Mouse (Mus musculus): ENCODE measurements around the gene Stk36. TPM values are rescaled to one million over a fixed set of nuclear protein-coding genes. Genes with fewer than 3 reads are reported as not detected.

Gene Stk36
- total and polyA plus RNA-seq, 2 experiments from 2014 or later, result 0.38 to 0.79 TPM

DNA sequence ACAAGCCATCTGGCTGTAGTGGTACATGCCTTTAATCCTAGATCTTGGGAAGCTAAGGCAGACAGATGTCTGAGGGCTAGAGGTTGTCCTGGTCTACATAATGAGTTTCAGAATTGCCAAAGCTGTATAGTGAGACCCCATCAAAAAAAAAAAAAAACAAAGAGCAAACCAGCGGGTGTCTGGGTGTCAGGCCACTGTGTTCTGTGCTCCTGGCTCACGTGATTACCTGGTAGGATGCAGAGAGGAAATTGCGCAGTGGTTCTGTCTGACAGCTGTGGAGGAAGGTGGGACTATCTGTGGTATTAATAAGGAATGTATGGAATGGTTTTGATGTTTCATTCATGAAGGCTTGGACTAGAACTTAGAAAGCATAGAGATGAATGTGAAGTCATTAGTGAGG, 75.6 kb downstream of the Stk36 start:
- H3K9me3 ChIP-seq (replicated peaks; ENCODE audit: control insufficient read depth, low read length), result no peaks in the 10 kb centered on the region
- DNase-seq (ENCODE audit: low spot score) (no peak), ATAC-seq (ENCODE audit: insufficient read depth, low read depth) (no peak)
- H3K27me3 ChIP-seq (ENCODE audit: control insufficient read depth, insufficient read depth, low read length), result no peaks in the 10 kb centered on the region
- TF ChIP-seq CTCF (IDR thresholded peaks at IDR 0.05; ENCODE audit: low read depth) (no peak), EP300 (IDR thresholded peaks at IDR 0.05; ENCODE audit: low read depth) (no peak)
- peaks cover 43% of the 10 kb centered on the region for H3K36me3 ChIP-seq (replicated peaks; ENCODE audit: control insufficient read depth, insufficient read depth, low read length)
- no peak overlapping the region for H3K9ac ChIP-seq (replicated peaks; ENCODE audit: low read depth, low read length)
- H3K4me2 ChIP-seq (ENCODE audit: low read depth, low read length), result no peak overlapping the region
- 0 out of 2 replicates have a peak, but pooled peaks cover 11% of the 10 kb centered on the region for H3K4me1 ChIP-seq (ENCODE audit: control insufficient read depth, insufficient read depth)
- 84% methylated on average over 3 of the region's 3 CpGs for WGBS
- no peak overlapping the region for H3K4me3 ChIP-seq (ENCODE audit: low read depth, low read length)
- no peak overlapping the region for H3K27ac ChIP-seq (ENCODE audit: low read depth)

DNA sequence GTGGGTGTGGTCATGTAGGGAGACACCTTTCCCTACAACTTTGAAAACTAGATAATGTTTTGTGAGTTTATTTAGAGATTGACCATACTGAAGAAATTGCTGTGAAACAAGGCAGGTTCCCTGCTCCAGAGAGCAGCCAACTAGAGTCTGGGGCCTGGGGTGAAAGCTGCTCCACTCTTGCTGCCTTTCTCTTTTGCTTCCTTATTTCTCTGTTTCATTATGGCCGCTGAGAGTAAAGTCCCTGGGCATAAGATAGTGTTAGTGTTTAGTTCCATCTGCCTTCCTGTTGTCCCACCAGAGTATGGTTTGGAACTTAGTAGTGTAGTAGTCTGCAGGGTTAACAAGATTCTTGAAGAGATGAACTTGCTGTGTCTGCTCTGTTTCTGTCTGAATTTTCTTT, 76.6 kb downstream of the Stk36 start:
- H3K36me3 ChIP-seq (replicated peaks; ENCODE audit: control insufficient read depth, insufficient read depth, low read length), result peaks cover 52% of the 10 kb centered on the region
- H3K9ac ChIP-seq (replicated peaks; ENCODE audit: low read depth, low read length), result no peak overlapping the region
- ATAC-seq (ENCODE audit: insufficient read depth, low read depth) (no peak), DNase-seq (ENCODE audit: low spot score) (no peak)
- no peak overlapping the region for H3K4me2 ChIP-seq (ENCODE audit: low read depth, low read length)
- 70% methylated on average over 1 of the region's 1 CpGs for whole genome bisulfite sequencing
- no peaks in the 10 kb centered on the region for H3K27me3 ChIP-seq (ENCODE audit: control insufficient read depth, insufficient read depth, low read length)
- H3K4me1 ChIP-seq (ENCODE audit: control insufficient read depth, insufficient read depth), result 0 out of 2 replicates have a peak, but pooled peaks cover 2% of the 10 kb centered on the region
- H3K9me3 ChIP-seq (replicated peaks; ENCODE audit: control insufficient read depth, low read length), result no peaks in the 10 kb centered on the region
- TF ChIP-seq CTCF (IDR thresholded peaks at IDR 0.05; ENCODE audit: low read depth) (no peak), EP300 (IDR thresholded peaks at IDR 0.05; ENCODE audit: low read depth) (no peak)
- H3K27ac ChIP-seq (ENCODE audit: low read depth), result no peak overlapping the region
- H3K4me3 ChIP-seq (ENCODE audit: low read depth, low read length), result no peak overlapping the region

Small RNA genes lying within 50 kb of the gene (microRNA-seq; reads per million reads assigned to microRNA genes)
- not detected for gene Gm25035

Other genes with a start within 250 kb of the Stk36 start
- gene Catip, start 239.3 kb upstream of the Stk36 start, total RNA-seq (2014; rRNA removed; ENCODE audit: low replicate concordance), result 0.12 TPM in 1 of 2 replicates, not detected in the other
- gene Catip, start 239.3 kb upstream of the Stk36 start, polyA plus RNA-seq (2015; fragmentation: Nextera tagmentation; extraction: Ambion mirVana), result 0.51 and 0.61 TPM in 2 replicates
- 2.0 and 2.5 TPM in 2 replicates for gene Slc11a1, start 226.2 kb upstream of the Stk36 start, total RNA-seq (2014; rRNA removed; ENCODE audit: low replicate concordance)
- gene Slc11a1, start 226.2 kb upstream of the Stk36 start, polyA plus RNA-seq (2015; fragmentation: Nextera tagmentation; extraction: Ambion mirVana), result 1.6 and 1.8 TPM in 2 replicates
- gene Ctdsp1, start 209.9 kb upstream of the Stk36 start, total RNA-seq (2014; rRNA removed; ENCODE audit: low replicate concordance), result 82.6 and 106 TPM in 2 replicates
- gene Ctdsp1, start 209.9 kb upstream of the Stk36 start, polyA plus RNA-seq (2015; fragmentation: Nextera tagmentation; extraction: Ambion mirVana), result 38.0 and 38.4 TPM in 2 replicates
- gene Vil1, start 192.1 kb upstream of the Stk36 start, total RNA-seq (2014; rRNA removed; ENCODE audit: low replicate concordance), result not detected in 2 replicates
- gene Vil1, start 192.1 kb upstream of the Stk36 start, polyA plus RNA-seq (2015; fragmentation: Nextera tagmentation; extraction: Ambion mirVana), result 0.16 and 0.36 TPM in 2 replicates
- gene Cnot9, start 95.4 kb upstream of the Stk36 start, total RNA-seq (2014; rRNA removed; ENCODE audit: low replicate concordance), result 7.4 and 10.7 TPM in 2 replicates
- 18.2 and 19.4 TPM in 2 replicates for gene Cnot9, start 95.4 kb upstream of the Stk36 start, polyA plus RNA-seq (2015; fragmentation: Nextera tagmentation; extraction: Ambion mirVana)
- not detected in 2 replicates for gene Plcd4, start 58.6 kb upstream of the Stk36 start, total RNA-seq (2014; rRNA removed; ENCODE audit: low replicate concordance)
- gene Plcd4, start 58.6 kb upstream of the Stk36 start, polyA plus RNA-seq (2015; fragmentation: Nextera tagmentation; extraction: Ambion mirVana), result 0.15 and 0.45 TPM in 2 replicates
- 8.0 and 9.0 TPM in 2 replicates for gene Usp37, start 57.2 kb upstream of the Stk36 start, total RNA-seq (2014; rRNA removed; ENCODE audit: low replicate concordance)
- gene Usp37, start 57.2 kb upstream of the Stk36 start, polyA plus RNA-seq (2015; fragmentation: Nextera tagmentation; extraction: Ambion mirVana), result 7.4 and 8.3 TPM in 2 replicates
- 5.6 and 6.8 TPM in 2 replicates for gene Zfp142, start 13.2 kb upstream of the Stk36 start, total RNA-seq (2014; rRNA removed; ENCODE audit: low replicate concordance)
- gene Zfp142, start 13.2 kb upstream of the Stk36 start, polyA plus RNA-seq (2015; fragmentation: Nextera tagmentation; extraction: Ambion mirVana), result 2.0 and 2.2 TPM in 2 replicates
- 15.3 and 26.8 TPM in 2 replicates for gene Bcs1l, start 13.2 kb upstream of the Stk36 start, total RNA-seq (2014; rRNA removed; ENCODE audit: low replicate concordance)
- 17.4 and 18.8 TPM in 2 replicates for gene Bcs1l, start 13.2 kb upstream of the Stk36 start, polyA plus RNA-seq (2015; fragmentation: Nextera tagmentation; extraction: Ambion mirVana)
- 33.0 and 37.4 TPM in 2 replicates for gene Rnf25, start within 50 bp of the Stk36 start, total RNA-seq (2014; rRNA removed; ENCODE audit: low replicate concordance)
- gene Rnf25, start within 50 bp of the Stk36 start, polyA plus RNA-seq (2015; fragmentation: Nextera tagmentation; extraction: Ambion mirVana), result 16.0 and 16.5 TPM in 2 replicates
- 13.4 and 22.9 TPM in 2 replicates for gene Ttll4, start 60.3 kb downstream of the Stk36 start, total RNA-seq (2014; rRNA removed; ENCODE audit: low replicate concordance)
- gene Ttll4, start 60.3 kb downstream of the Stk36 start, polyA plus RNA-seq (2015; fragmentation: Nextera tagmentation; extraction: Ambion mirVana), result 3.5 and 4.7 TPM in 2 replicates
- gene Cyp27a1, start 112.1 kb downstream of the Stk36 start, total RNA-seq (2014; rRNA removed; ENCODE audit: low replicate concordance), result 6.7 and 13.5 TPM in 2 replicates
- gene Cyp27a1, start 112.1 kb downstream of the Stk36 start, polyA plus RNA-seq (2015; fragmentation: Nextera tagmentation; extraction: Ambion mirVana), result 10.5 and 11.9 TPM in 2 replicates
- gene Prkag3, start 147.8 kb downstream of the Stk36 start, total RNA-seq (2014; rRNA removed; ENCODE audit: low replicate concordance), result 2.4 and 9.6 TPM in 2 replicates
- 2.0 and 2.5 TPM in 2 replicates for gene Prkag3, start 147.8 kb downstream of the Stk36 start, polyA plus RNA-seq (2015; fragmentation: Nextera tagmentation; extraction: Ambion mirVana)
- gene Wnt6, start 170.4 kb downstream of the Stk36 start, total RNA-seq (2014; rRNA removed; ENCODE audit: low replicate concordance), result 0.23 and 0.88 TPM in 2 replicates
- 0.11 and 0.21 TPM in 2 replicates for gene Wnt6, start 170.4 kb downstream of the Stk36 start, polyA plus RNA-seq (2015; fragmentation: Nextera tagmentation; extraction: Ambion mirVana)
- gene Wnt10a, start 190.1 kb downstream of the Stk36 start, total RNA-seq (2014; rRNA removed; ENCODE audit: low replicate concordance), result not detected in 2 replicates
- gene Wnt10a, start 190.1 kb downstream of the Stk36 start, polyA plus RNA-seq (2015; fragmentation: Nextera tagmentation; extraction: Ambion mirVana), result not detected in 2 replicates

Measured in heart, postnatal 0 days (tissue).